Comparison of ENCODE assay signal across 18 mouse cellular contexts in the genomic region with DNA sequence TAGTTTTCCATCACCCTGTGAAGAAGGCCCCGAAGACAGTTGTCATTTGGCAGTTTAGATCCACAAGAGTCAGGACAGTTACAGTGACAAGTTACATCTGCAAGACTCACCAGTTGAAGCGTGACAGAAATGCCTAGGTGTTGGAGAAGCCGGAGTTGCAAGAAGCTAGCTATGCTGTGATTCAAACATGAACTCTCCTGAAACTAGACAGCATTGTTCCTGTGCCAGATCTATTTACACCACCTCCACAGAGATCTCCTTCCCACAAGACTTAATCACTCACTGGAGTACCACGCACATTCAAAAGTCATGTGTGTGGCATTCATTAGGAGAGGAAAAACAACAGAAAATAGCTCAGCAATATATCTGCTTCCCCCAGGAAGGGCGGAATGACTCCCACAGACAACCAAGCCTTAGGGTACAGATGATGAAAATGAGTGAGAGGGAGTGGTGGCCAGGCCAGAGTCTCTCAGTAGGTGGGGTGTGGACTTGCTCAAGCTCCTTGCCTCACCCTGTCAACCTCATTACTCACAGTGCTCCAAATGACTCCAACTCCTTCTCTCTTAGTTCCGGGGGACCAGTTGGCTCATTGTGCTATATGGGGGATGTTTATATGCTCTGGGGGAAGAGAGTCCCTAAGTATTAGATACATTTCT.
DNase-seq lines count a peak whose midpoint lies in the region.
"Had no signal": no experiment of that assay in that cellular context is flagged by ENCODE, and none has a peak within 500 bp of the region (broad histone marks: within the 10 kb centered on the region; RNA-seq: fewer than 3 reads in every experiment).

No protein-coding gene starts in this region.

- DNase-seq in frontal cortex, adult 2 months (ENCODE audit: extremely low spot score in 1 of 2, low spot score in 1 of 2): peak; percentile 23 to 33
- no peak for DNase-seq in frontal cortex, postnatal 14 days (ENCODE audit: low spot score in 2 of 2)
- peak; percentile 30 to 49 for DNase-seq in layer of hippocampus, adult 18-20 months (ENCODE audit: low spot score in 2 of 2)
- no peak for DNase-seq in layer of hippocampus, postnatal 10 days (ENCODE audit: low spot score in 2 of 2)
- DNase-seq in right cerebral cortex, adult 2 months (ENCODE audit: low spot score in 2 of 2): peak; percentile 23 to 24
- no peak for DNase-seq in right cerebral cortex, postnatal 4 days
- DNase-seq in MN1 (ENCODE audit: low spot score): no peak
- no peak for DNase-seq in gastrocnemius, postnatal 25 days
- DNase-seq: adrenal gland, postnatal 36 days; cerebellum, adult 11 months; cerebellum, adult 9-11 months; gastrocnemius, postnatal 10 days; heart, adult 18-20 months; heart, postnatal 10 days; kidney, postnatal 25 days; liver; lung, postnatal 4 days; midbrain, embryonic 14.5 days had no signal

Comparison
In these comparisons a context has a peak if more than half of its experiments do, and no peak if none do; other contexts are left out.
1. DNase-seq: peak in frontal cortex, adult 2 months (2 of 2), layer of hippocampus, adult 18-20 months (2 of 2) and right cerebral cortex, adult 2 months (2 of 2); none in frontal cortex, postnatal 14 days (0 of 2), layer of hippocampus, postnatal 10 days (0 of 2), right cerebral cortex, postnatal 4 days (single experiment), MN1 (single experiment) and gastrocnemius, postnatal 25 days (single experiment).